Mouse (Mus musculus) cerebral cortex, adult 2 months (tissue): ENCODE results near the gene Adamtsl3.

Experiments used
- WGBS: fragments of 180-500 bp; shearing (Covaris S2); methylation state at CpG from one replicate; pipeline ENCODE4 v1.1.7; 2018; 5-methylcytosine and 5-hydroxymethylcytosine counted together

Adamtsl3 gene

DNA sequence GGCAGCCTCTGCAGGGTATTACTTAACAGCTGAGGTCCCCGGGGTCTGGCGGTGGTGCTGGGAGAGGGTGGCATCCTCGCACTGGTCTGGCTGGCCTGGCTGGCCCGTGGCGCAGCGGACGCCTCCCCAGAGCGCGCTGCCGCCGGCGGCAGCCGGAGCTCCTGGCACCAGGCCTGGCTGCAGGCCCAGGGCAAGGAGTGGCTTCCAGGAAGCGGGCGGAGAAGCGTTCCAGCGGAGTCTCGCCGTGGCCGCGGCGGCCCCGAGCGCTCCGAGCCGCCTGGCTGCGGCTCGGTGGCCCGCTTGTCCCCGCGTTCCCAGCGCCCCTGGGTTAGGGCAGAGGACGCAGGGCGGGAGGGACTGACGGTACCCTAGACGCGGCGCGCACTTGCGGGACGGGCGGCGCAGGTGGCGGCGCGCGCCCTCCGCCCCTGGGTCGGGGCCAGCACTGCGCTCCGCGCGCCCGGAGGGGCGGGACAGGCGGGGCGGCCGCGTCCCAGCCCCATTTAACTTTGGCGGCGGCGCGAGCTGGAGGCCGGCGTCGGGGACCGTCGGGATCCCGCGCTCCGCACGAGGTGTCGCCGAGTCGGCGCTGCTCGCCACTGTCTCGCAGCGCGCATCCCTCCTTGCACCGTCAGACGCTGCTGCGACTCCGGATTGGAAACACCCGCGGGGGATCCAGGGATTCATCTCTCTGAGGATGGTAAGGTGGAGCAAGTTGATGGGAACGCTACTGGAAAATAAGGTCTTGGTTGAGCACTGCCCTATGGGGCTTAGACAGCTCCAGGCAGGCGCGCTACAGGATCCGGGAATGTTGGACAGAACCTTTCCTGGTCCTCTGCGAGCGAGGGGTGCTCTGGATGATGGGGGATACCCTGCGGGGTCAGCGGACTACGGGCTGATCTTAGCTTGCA is at the start of gene Adamtsl3:
Gene Adamtsl3 (plus strand): TSS at position 484 of the 911 bp plus-strand sequence.
- 2% methylated on average over 95 of the region's 95 CpGs for WGBS

- WGBS: 97% methylated on average over 2 of the region's 2 CpGs
These were observed 48.3 kb upstream of the Adamtsl3 start for GRCm38 (mm10) chr7:82287242-82287641.

GRCm38 (mm10) chr7:82293441-82293840 is 42.1 kb upstream of the Adamtsl3 start:
- 69% methylated on average over 7 of the region's 7 CpGs for WGBS

- WGBS: 73% methylated on average over 10 of the region's 10 CpGs
These were observed 41.4 kb upstream of the Adamtsl3 start for GRCm38 (mm10) chr7:82294083-82294482.

GRCm38 (mm10) chr7:82294611-82295010 is 40.9 kb upstream of the Adamtsl3 start:
- 77% methylated on average over 2 of the region's 2 CpGs for WGBS

GRCm38 (mm10) chr7:82308398-82308797 is 27.1 kb upstream of the Adamtsl3 start:
- WGBS: 57% methylated on average over 4 of the region's 4 CpGs

DNA sequence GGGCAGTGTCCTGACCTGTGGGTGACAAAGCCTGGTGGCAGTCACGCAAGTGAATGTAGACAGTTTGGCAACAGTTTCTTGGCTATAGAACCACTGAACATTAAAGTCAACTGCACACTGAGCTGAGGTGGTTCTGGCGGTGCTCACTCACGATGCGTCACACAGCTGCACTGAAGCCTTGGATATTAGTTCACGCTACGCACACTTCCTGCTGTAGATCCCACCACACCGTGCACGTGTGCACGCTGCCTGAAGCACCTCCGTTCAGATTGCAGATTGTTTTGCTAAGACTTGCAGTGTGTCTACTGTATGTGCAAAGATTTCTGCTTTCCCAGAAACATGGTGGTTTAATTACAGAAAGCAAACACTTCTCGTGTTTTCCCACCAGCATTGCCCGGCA is 17.0 kb upstream of the Adamtsl3 start:
- 78% methylated on average over 12 of the region's 12 CpGs for WGBS

DNA sequence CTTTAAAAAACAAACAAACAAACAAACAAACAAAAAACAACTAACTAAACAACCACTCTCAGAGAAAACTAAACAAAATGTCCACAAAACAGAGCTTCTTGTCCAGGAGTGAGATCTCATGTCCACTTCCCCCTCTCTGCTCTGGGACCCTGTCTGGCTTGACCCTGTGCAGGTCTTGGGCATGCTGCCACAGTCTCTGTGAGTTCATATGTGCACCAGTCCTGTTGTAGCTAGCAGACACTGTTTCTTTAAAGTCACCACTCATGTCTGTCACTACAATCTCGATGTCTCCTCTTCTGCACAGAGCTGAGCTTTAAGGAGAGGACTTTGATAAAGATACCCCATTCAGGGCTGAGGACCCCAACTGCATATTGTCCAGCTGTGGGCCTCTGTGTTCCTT is 8.9 kb upstream of the Adamtsl3 start:
- 65% methylated on average over 1 of the region's 1 CpGs for WGBS

DNA sequence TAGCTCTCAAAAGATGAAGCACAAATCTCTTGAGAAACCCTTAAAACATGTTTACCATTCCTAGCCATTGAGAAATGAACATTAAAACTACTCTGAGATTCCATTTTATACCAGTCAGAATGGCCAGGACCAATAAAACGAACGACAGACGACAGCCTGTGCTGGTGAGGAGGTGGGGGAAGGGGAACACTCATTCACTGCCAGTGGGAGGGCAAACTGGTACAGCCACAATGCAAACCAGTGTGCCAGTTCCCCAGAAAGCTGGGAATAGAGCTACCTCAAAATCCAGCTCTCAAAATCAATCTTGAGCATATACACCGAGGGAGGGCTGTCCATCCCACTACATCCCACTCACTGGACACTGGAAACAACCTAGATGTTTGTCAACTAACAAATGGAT is 8.3 kb upstream of the Adamtsl3 start:
- 51% methylated on average over 4 of the region's 4 CpGs for whole genome bisulfite sequencing

GRCm38 (mm10) chr7:82327881-82328280 is 7.6 kb upstream of the Adamtsl3 start:
- 74% methylated on average over 5 of the region's 5 CpGs for WGBS

GRCm38 (mm10) chr7:82329831-82330230 is 5.7 kb upstream of the Adamtsl3 start:
- WGBS: 84% methylated on average over 4 of the region's 4 CpGs

DNA sequence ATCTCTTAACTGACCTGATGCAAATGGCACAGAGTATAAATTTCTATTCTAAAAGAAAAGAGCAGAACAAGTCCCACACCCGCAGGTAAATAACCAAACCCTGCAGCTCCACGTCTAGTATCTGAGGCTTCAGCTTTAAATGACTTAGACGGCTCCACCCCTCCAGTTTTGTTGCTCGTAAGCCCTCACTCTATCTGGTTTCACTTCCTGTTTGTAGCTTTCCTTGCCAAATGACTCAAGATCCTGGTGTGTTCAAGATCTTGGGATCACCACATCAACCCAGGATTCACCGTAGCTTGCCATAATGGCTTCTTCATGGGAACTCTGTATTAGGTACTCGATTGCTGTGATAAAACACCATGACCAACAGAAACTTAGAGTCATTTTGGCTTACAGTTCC is 4.6 kb upstream of the Adamtsl3 start:
- WGBS: 86% methylated on average over 6 of the region's 6 CpGs

GRCm38 (mm10) chr7:82334000-82334399 is 1.5 kb upstream of the Adamtsl3 start:
- 59% methylated on average over 1 of the region's 1 CpGs for WGBS

DNA sequence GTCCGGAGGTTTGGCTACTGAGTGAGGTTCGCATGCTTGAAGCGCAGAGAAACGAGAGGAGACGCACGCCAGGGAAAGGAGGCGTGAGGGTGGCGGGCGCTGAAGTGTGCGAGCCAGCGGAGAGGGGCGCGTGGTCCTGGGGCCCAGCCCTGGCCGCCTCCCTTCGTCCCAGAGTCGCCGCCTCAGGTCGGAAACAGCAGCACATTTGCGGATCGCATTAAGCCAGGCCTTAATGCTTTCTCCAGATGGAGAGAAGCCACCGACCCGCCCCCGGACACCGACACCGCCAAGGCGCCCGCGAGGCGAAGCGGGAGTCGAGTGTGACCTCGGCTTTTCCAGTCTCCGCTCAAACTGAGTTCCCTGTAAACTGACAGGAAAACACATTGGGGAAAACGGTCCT is 638 bp downstream of the Adamtsl3 start:
- 3% methylated on average over 34 of the region's 34 CpGs for WGBS

DNA sequence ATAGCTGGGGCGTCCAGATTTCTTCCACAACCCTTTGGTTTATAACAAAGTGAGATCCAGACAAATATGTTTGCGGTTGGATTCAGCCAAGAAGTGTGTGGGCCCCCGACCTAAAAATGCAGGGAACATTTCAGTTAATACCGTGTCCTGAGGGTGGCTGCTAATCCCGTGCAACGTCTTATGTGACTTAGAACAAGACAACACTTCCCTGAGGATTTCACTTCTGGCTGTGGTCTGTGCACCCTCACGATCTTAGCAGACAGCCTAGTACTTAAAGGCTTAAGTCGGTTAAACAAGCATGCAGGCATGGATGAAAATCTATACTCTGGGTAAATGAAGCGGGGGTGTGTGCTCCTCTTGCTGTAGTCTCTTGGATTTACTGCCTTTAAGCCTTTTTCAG is 2.6 kb downstream of the Adamtsl3 start:
- 80% methylated on average over 9 of the region's 9 CpGs for WGBS

- 85% methylated on average over 4 of the region's 4 CpGs for WGBS
These were observed 3.0 kb downstream of the Adamtsl3 start for GRCm38 (mm10) chr7:82338532-82338931.

GRCm38 (mm10) chr7:82339214-82339613 is 3.7 kb downstream of the Adamtsl3 start:
- WGBS: 50% methylated on average over 3 of the region's 3 CpGs

GRCm38 (mm10) chr7:82341476-82341875 is 6.0 kb downstream of the Adamtsl3 start:
- 46% methylated on average over 8 of the region's 8 CpGs for WGBS

- WGBS: 93% methylated on average over 2 of the region's 2 CpGs
These were observed 11.2 kb downstream of the Adamtsl3 start for GRCm38 (mm10) chr7:82346706-82347105.

- 85% methylated on average over 7 of the region's 7 CpGs for WGBS
These were observed 14.3 kb downstream of the Adamtsl3 start for GRCm38 (mm10) chr7:82349796-82350195.

- 86% methylated on average over 3 of the region's 3 CpGs for WGBS
These were observed 14.9 kb downstream of the Adamtsl3 start for GRCm38 (mm10) chr7:82350421-82350820.

DNA sequence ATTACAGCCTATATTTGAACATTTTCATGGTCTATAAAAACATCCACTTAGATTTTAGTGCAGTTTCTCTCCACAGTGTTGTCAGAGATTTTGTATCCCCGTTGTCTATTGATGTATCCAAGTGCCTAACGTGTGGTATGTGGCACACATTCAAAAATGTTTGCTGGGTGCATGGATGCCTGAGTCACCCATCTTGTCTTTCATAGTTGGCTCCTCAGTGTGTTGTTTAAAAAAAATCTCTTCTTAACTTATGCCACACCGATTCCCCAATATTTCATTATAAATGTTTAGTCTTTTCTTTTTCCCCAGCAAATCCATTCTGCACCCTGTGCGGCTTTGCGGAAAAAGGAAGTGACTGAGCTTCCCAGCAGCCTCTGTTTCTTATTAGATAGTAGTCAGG is 23.7 kb downstream of the Adamtsl3 start:
- WGBS: 79% methylated on average over 5 of the region's 5 CpGs

DNA sequence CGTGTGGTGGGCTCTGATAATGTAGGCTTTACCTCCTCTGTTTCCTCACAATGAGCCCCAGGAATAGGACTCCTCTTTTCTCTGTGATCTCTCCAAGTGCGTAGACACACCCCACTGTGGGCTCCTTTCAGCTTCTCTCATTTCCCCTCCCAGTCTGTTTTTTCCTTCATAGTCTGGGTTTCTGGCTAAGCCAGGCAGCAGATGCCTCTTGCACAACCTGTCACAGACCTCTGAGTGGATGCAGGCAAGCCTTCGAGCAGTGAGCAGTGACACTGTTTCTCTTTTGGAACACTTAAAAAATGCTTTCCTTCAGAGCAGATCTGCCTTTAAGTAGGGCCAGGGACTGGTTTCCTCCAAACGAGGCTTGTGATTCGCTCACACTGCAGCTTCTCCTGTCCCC is 24.2 kb downstream of the Adamtsl3 start:
- 74% methylated on average over 5 of the region's 5 CpGs for WGBS

DNA sequence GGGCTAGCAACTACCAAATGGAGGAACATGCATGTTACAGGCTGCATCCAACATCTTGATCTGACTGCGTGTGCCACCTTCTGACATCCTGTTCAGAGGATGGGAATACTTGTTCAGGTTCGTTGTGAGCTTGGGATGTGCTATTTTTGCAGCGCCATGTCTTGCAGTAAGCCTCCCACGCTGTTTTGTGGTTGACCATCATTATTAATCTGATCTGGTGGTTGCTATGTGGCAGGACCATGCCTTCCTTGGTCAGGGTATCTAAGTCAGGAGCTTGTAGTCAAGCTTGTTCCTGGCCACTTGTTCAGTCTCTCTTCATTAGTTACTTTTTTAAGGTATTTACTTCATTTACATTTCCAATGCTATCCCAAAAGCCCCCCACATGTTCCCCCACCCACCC is 24.7 kb downstream of the Adamtsl3 start:
- 88% methylated on average over 4 of the region's 4 CpGs for WGBS
